In the genomic region with DNA sequence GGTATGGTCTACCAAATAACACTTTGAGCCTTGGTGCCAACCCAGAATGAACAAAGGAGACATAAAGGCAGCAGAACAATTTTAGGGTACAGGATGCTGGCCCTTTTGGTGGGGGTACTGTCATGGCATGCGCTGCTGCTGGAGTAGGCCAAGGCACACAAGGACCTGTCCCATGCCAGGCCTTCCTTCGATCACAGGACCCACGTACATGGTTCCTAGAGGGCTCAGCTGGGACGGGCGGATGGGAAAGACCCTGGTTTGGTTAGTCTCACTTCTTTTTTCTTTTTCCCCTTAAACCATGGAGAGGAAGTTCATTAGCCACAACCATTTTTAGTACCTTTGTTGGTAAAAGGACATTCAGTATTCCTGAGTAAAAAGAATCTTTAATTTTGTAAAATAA, we compare ENCODE assay signal across 20 mouse cellular contexts. TPM values are rescaled to one million over a fixed set of nuclear protein-coding genes. Genes with fewer than 3 reads are reported as not detected.
DNase-seq lines count a peak whose midpoint lies in the region; ATAC-seq and TF ChIP-seq lines count a peak whose summit lies in the region.
"Had no signal": no experiment of that assay in that cellular context is flagged by ENCODE, and none has a peak within 500 bp of the region (broad histone marks: within the 10 kb centered on the region; RNA-seq: fewer than 3 reads in every experiment).

No protein-coding gene starts in this region.

- no peaks in the 10 kb centered on the region for H3K79me2 ChIP-seq in heart, adult 2 months (replicated peaks; ENCODE audit: control insufficient read depth, insufficient read depth, low read length)

- no peak for TF ChIP-seq CTCF in heart, adult 2 months (IDR thresholded peaks at IDR 0.05)
- no peak for TF ChIP-seq CTCF in lung, embryonic 14.5 days (IDR thresholded peaks at IDR 0.05; ENCODE audit: low read depth)

- no peak overlapping the region for H3K4me2 ChIP-seq in lung, embryonic 14.5 days
- no peak overlapping the region for H3K4me2 ChIP-seq in intestine, embryonic 16.5 days (ENCODE audit: low read depth, low read length)
- H3K4me2 ChIP-seq: embryonic facial prominence, embryonic 12.5 days; heart, embryonic 13.5 days; kidney, embryonic 15.5 days had no signal

- peaks cover 16% of the 10 kb centered on the region for H3K4me1 ChIP-seq in heart, adult 2 months (ENCODE audit: control insufficient read depth, insufficient read depth, low read length)
- no peaks in the 10 kb centered on the region for H3K4me1 ChIP-seq in lung, embryonic 14.5 days (ENCODE audit: insufficient read depth)
- peaks cover 34% of the 10 kb centered on the region for H3K4me1 ChIP-seq in embryonic facial prominence, embryonic 10.5 days
- H3K4me1 ChIP-seq in intestine, embryonic 16.5 days (ENCODE audit: control insufficient read depth, insufficient read depth, low read length), result peaks cover 15% of the 10 kb centered on the region
- H3K4me1 ChIP-seq: embryonic facial prominence, embryonic 12.5 days; kidney, embryonic 15.5 days had no signal

- no peaks in the 10 kb centered on the region for H3K36me3 ChIP-seq in heart, adult 2 months (ENCODE audit: control insufficient read depth, insufficient read depth, low read length)
- H3K36me3 ChIP-seq in lung, embryonic 14.5 days (ENCODE audit: insufficient read depth), result peaks cover 17% of the 10 kb centered on the region
- H3K36me3 ChIP-seq in embryonic facial prominence, embryonic 10.5 days (replicated peaks), result peaks cover 36% of the 10 kb centered on the region
- H3K36me3 ChIP-seq in intestine, embryonic 16.5 days (ENCODE audit: control insufficient read depth, insufficient read depth, low read length), result no peaks in the 10 kb centered on the region

- no peak overlapping the region for H3K9ac ChIP-seq in heart, adult 2 months (ENCODE audit: low read depth, low read length)
- H3K9ac ChIP-seq in lung, embryonic 14.5 days, result no peak overlapping the region
- H3K9ac ChIP-seq in intestine, embryonic 16.5 days (ENCODE audit: low read depth, low read length), result no peak overlapping the region
- H3K9ac ChIP-seq: embryonic facial prominence, embryonic 12.5 days; kidney, embryonic 15.5 days had no signal

- H3K27me3 ChIP-seq in heart, adult 2 months (ENCODE audit: control insufficient read depth, insufficient read depth, low read length), result no peaks in the 10 kb centered on the region
- H3K27me3 ChIP-seq in lung, embryonic 14.5 days (ENCODE audit: insufficient read depth, low read length), result no peaks in the 10 kb centered on the region
- no peaks in the 10 kb centered on the region for H3K27me3 ChIP-seq in embryonic facial prominence, embryonic 10.5 days (replicated peaks; ENCODE audit: low read depth, poor library complexity, severe bottlenecking)
- H3K27me3 ChIP-seq in intestine, embryonic 16.5 days (replicated peaks; ENCODE audit: control insufficient read depth, insufficient read depth, low read length), result no peaks in the 10 kb centered on the region
- H3K27me3 ChIP-seq: CH12.LX; embryonic facial prominence, embryonic 12.5 days; heart, embryonic 13.5 days; kidney, embryonic 15.5 days had no signal

- DNase-seq in heart, adult 2 months, result no peak
- DNase-seq in heart, postnatal 4 days, result no peak
- DNase-seq in lung, embryonic 14.5 days, result no peak
- no peak for DNase-seq in lung, postnatal 36 days
- no peak for DNase-seq in embryonic facial prominence, embryonic 10.5 days (ENCODE audit: low spot score)
- no peak for DNase-seq in retina, postnatal 1 day
- DNase-seq: cerebellum, adult 9-10 months; gastrocnemius, postnatal 36 days; thymus, adult 18-20 months; thymus, postnatal 4 days had no signal

- intact Hi-C loops in heart, adult 2 months (cut with DNase I), result no loop called here

- peak overlapping the region; percentile 70 for H3K27ac ChIP-seq in heart, adult 2 months
- H3K27ac ChIP-seq in lung, embryonic 14.5 days (ENCODE audit: low read depth), result peak overlapping the region; percentile 28; the same call in 1 of the 2 replicates
- 0 out of 2 replicates have a peak overlapping the region, but pooled peaks have one; percentile 2 for H3K27ac ChIP-seq in embryonic facial prominence, embryonic 10.5 days (replicated peaks)
- H3K27ac ChIP-seq in intestine, embryonic 16.5 days (ENCODE audit: low read length), result no peak overlapping the region
- H3K27ac ChIP-seq: kidney, embryonic 15.5 days had no signal

- TF ChIP-seq EP300 in heart, adult 2 months (IDR thresholded peaks at IDR 0.05; ENCODE audit: insufficient read depth, low read depth, low read length), result no peak

- ATAC-seq in lung, embryonic 14.5 days (ENCODE audit: insufficient read depth), result no peak
- ATAC-seq in megakaryocyte progenitor cell, adult 5-6 weeks (replicated peaks; ENCODE audit: poor library complexity), result 0 out of 2 replicates have a peak, but pooled peaks have one; percentile 10
- no peak for ATAC-seq in intestine, embryonic 16.5 days
- ATAC-seq: forebrain, embryonic 14.5 days; hindbrain, embryonic 16.5 days had no signal

- WGBS in heart, adult 2 months, result 95% methylated on average over 5 of the region's 5 CpGs
- WGBS in lung, embryonic 14.5 days, result 91% methylated on average over 5 of the region's 5 CpGs
- WGBS in embryonic facial prominence, embryonic 10.5 days, result 94% methylated on average over 5 of the region's 5 CpGs
- WGBS in intestine, embryonic 16.5 days, result 91% methylated on average over 5 of the region's 5 CpGs

- H3K4me3 ChIP-seq in heart, adult 2 months, result no peak overlapping the region
- no peak overlapping the region for H3K4me3 ChIP-seq in lung, embryonic 14.5 days (ENCODE audit: low read depth, low read length)
- H3K4me3 ChIP-seq in embryonic facial prominence, embryonic 10.5 days, result no peak overlapping the region
- no peak overlapping the region for H3K4me3 ChIP-seq in intestine, embryonic 16.5 days (ENCODE audit: low read length)
- H3K4me3 ChIP-seq: embryonic facial prominence, embryonic 12.5 days; erythroblast, embryonic 14.5 days; heart, embryonic 13.5 days; kidney, embryonic 15.5 days; midbrain, embryonic 10.5 days had no signal

- H3K9me3 ChIP-seq in lung, embryonic 14.5 days (ENCODE audit: low read depth, low read length), result no peaks in the 10 kb centered on the region
- H3K9me3 ChIP-seq in embryonic facial prominence, embryonic 10.5 days, result no peaks in the 10 kb centered on the region
- no peaks in the 10 kb centered on the region for H3K9me3 ChIP-seq in intestine, embryonic 16.5 days (ENCODE audit: control insufficient read depth, low read length)
- H3K9me3 ChIP-seq: embryonic facial prominence, embryonic 12.5 days; heart, embryonic 13.5 days; kidney, embryonic 15.5 days; midbrain, embryonic 10.5 days had no signal

- no peak for TF ChIP-seq POLR2A in heart, adult 2 months (IDR thresholded peaks at IDR 0.05; ENCODE audit: insufficient read depth, low read depth, low read length)

RNA-seq across cellular contexts. Expression of gene Poc1a, which starts 27.3 kb away (rescaled TPM):
- 1 to 10 TPM; 3.2 to 4.0 TPM for total RNA-seq in heart, adult 2 months (2021)
- 5.9 and 6.2 TPM in 2 replicates for polyA plus RNA-seq in heart, adult 2 months (2012; rRNA removed)
- 10 to 100 TPM; 17.0 to 19.3 TPM for total RNA-seq in heart, postnatal 4 days (2021)
- 27.1 and 29.5 TPM in 2 replicates for polyA plus RNA-seq in lung, embryonic 14.5 days (2014; fragmentation: Nextera tagmentation; extraction: Ambion mirVana)
- polyA plus RNA-seq in embryonic facial prominence, embryonic 10.5 days (2016; fragmentation: Nextera tagmentation; extraction: Ambion mirVana), result 39.9 and 46.4 TPM in 2 replicates
- total RNA-seq in megakaryocyte progenitor cell, adult 5-6 weeks (2015), result 38.9 and 50.1 TPM in 2 replicates
- 33.2 and 43.8 TPM in 2 replicates for total RNA-seq in megakaryocyte progenitor cell, adult 5-6 weeks (2017)
- 27.0 and 29.1 TPM in 2 replicates for polyA plus RNA-seq in intestine, embryonic 16.5 days (2015; fragmentation: Nextera tagmentation; extraction: Ambion mirVana)

RNA-seq across cellular contexts. Expression of gene Alas1, which starts 59.7 kb away (rescaled TPM):
- 100 to 1,000 TPM; 438 to 443 TPM for total RNA-seq in heart, adult 2 months (2021)
- 382 and 470 TPM in 2 replicates for polyA plus RNA-seq in heart, adult 2 months (2012; rRNA removed)
- total RNA-seq in heart, postnatal 4 days (2021), result 100 to 1,000 TPM; 404 to 423 TPM
- 104 and 110 TPM in 2 replicates for polyA plus RNA-seq in lung, embryonic 14.5 days (2014; fragmentation: Nextera tagmentation; extraction: Ambion mirVana)
- 72.1 and 80.7 TPM in 2 replicates for polyA plus RNA-seq in embryonic facial prominence, embryonic 10.5 days (2016; fragmentation: Nextera tagmentation; extraction: Ambion mirVana)
- total RNA-seq in megakaryocyte progenitor cell, adult 5-6 weeks (2015), result 559 and 576 TPM in 2 replicates
- total RNA-seq in megakaryocyte progenitor cell, adult 5-6 weeks (2017), result 961 and 988 TPM in 2 replicates
- polyA plus RNA-seq in intestine, embryonic 16.5 days (2015; fragmentation: Nextera tagmentation; extraction: Ambion mirVana), result 129 and 131 TPM in 2 replicates
